Mouse (Mus musculus) thymus, postnatal 4 days (tissue): ENCODE results near the gene Sik1.

Source experiments
- DNase-seq: peaks from one replicate; pipeline ENCODE4 v3.0.0; 2021

The Sik1 gene

GRCm38 (mm10) chr17:31831097-31831865, 24.3 kb downstream of the Sik1 start:
- DNase-seq: no peak

DNA sequence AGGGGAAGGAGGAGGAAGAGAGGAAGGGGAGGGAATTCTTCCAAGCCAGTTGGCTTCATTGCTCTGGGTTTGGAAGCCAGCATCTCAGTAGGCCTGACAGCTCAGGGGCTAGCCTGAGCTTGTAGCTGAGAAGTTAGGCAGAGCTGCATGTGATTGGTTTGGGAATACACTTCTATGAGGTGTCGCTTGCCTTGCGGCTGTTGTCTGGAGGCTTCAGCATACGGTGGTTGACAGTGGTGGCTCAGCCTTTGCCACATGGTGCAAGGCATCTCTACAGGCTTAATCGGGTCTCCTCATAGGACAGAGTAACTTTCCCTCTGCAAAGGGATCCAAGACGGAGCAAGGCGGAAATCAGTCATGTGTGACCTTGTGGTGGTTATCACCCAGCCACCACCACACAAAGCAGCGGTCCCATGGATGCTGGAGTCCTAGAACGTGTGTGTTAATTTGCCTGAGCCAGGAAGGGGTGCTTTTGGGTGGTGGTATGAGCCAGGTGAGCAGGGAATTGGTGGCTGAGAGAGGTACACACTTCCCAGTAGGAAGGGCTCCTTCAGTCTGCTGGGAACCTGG, 25.0 kb downstream of the Sik1 start:
- DNase-seq: no peak

DNA sequence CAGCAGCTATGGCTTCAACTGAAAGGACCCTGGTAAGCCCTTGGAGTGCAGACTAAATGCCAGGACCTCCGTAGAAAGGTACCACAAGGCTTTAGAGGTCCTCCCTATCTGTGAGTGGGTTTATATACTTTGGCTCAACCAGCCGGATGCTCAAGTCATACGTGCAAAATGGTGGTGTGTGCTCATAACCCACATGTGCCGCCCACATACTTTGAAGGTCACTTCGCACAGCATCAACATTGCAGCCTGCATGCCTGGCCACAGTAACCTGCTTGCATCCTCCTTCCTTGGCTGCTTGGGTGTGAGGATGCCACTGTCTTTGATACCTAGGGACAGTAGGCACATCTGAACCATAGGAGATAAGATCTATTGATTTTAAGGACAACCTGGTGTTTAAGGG, 26.7 kb downstream of the Sik1 start:
- no peak for DNase-seq

DNA sequence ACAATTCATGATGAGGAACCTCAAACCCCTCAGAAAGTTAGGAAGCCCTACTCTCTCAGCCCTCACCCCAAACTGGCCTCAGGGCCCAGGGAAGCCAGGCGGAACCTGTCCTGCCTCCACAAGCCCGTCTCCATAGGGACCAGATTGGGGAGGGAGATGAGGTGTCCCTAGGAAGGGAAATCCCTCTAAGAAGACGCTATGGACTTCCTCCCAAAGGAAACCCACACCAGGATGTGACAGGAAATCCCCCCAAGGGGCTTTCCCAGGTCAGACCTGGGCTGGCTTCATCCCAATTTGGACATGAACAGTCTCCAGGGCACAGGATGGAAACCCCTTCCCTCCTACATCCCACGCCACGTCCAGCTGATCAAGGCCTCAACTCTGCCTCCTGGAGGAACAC, 27.5 kb downstream of the Sik1 start:
- DNase-seq: no peak

- DNase-seq: no peak
These were observed 28.4 kb downstream of the Sik1 start for GRCm38 (mm10) chr17:31827206-31827605.

DNA sequence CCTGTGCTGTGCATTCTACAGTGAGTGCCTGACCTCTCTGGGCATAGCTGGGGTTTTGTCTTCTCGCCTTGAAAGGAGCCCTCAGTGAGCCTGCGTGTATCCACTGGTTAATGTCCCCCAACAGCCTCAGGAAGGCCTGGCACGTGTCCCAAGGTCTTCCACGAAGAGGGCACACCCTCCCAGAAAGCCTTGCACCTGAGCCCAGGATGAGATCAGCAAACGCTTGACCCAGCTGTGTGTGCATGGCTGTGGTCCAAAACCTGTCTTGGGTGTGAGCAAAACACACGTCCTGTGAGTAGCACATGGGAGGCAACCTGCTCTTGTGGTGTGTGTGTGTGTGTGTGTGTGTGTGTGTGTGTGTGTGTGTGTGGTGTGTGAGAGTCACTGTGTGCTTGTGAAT, 28.9 kb downstream of the Sik1 start:
- no peak for DNase-seq

DNA sequence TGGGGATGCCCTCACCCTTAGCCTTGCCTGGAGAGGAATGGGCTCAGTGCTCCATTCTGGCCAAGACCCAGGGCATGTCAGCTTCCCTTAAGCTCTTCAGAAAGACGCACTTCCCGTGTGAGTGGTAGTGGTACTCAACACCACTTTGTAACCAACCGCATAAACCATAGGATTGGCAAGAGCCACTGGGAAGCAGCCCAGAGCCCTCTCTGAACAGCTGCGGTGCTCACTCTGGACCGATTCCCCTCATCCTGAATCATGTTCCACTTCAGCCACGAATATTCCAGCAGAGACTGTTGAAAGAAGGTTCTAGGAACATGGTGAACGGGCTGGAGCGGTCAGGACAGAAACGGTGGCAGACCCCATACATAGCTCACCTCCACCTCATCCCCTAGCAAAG, 29.9 kb downstream of the Sik1 start:
- no peak for DNase-seq

DNA sequence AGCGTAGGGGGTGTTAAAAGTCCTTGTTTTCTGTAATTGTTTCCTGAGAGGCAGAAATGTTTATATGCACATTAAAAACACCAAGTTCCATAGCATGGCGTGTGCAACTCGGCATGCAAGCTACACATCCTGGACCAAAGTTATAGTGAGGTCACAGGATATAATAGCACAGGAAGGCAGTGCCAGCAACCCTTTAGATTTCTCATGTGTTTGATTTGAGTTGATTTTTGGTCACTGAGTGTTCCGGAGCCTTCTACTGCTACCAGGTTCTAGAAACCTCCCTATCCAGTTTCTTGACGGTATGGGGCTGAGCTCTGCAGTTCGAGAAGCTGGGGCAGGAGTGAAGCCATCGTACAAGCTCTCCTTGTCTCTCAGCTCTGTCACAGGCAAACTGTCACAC, 30.8 kb downstream of the Sik1 start:
- no peak for DNase-seq

GRCm38 (mm10) chr17:31821136-31821933, 34.3 kb downstream of the Sik1 start:
- peak; percentile 77 for DNase-seq

DNA sequence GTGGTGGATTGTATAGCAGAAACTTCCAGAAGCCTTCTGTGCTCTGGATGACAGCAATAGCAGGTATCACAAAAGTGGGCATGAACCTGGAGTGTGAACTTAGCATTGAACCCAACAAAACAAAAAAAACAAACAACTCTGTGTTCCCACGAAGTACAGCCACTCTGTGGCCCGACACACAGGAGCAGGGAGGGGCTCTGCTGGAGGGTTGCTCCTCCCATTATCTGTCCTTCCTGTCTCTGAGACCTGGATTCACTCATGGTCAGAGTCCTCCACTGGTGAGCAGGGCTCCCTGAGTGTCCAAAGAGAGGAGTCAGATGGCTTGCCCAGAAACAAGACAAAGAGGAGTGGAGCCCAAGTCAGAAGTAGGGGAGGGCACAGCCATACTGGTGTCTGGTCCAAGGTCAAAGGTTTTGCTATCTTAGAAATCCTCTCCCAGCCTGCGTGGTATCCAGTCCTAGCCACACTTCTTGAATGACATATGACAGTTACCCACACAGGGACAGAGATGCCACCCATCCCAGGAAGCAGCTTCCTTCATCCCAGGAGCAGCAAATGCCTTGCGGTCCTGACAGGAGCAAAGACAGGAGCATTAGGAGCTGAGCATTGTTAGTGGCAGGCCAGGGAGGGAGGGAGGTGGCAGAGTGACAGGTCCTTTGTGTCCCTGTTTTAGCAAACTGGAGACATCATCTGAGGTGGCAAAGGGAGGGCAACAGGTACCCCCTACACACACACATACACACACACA, 35.3 kb downstream of the Sik1 start:
- no peak for DNase-seq

GRCm38 (mm10) chr17:31819372-31819771, 36.2 kb downstream of the Sik1 start:
- DNase-seq: no peak

DNA sequence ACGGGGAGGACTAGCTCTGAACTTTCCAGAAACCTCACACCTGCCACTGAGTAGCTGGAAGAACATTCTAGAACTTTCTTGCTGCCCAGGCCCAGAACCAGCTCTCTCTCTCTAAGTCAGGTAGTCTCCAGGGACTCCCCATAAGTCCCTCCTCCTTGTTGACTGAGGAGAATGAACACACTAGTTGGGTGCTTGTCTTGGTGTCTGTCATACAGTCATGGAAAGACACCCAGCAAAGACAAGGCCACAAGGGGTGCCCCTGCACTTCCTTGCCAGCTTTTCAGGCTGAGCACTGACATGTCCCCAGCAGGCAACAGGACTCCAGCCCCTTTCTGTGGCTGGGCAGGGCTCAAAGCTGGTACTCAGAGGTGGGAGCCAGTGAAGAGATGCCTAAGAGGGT, 37.8 kb downstream of the Sik1 start:
- DNase-seq: no peak

GRCm38 (mm10) chr17:31817203-31817602, 38.4 kb downstream of the Sik1 start:
- no peak for DNase-seq

DNA sequence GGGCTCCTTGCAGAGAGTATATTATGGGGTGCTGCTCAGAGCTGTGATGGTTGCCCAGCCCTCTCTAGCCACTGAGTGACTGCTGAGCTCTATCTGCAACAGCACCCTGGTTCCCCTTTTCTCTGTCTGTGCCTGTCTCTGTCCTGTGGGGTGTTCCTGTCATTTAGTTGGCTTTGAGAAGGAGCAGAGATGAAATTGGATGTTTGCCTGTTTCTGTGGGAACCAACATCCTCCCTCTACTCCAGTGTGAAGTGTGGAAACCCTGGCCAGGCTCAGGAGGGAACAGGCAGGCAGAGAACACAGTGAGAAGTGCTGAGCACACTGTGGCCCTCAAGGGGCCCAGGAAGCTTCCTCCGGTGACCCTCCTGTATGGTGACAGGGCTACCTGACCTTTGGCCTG, 40.8 kb downstream of the Sik1 start:
- DNase-seq: no peak

DNA sequence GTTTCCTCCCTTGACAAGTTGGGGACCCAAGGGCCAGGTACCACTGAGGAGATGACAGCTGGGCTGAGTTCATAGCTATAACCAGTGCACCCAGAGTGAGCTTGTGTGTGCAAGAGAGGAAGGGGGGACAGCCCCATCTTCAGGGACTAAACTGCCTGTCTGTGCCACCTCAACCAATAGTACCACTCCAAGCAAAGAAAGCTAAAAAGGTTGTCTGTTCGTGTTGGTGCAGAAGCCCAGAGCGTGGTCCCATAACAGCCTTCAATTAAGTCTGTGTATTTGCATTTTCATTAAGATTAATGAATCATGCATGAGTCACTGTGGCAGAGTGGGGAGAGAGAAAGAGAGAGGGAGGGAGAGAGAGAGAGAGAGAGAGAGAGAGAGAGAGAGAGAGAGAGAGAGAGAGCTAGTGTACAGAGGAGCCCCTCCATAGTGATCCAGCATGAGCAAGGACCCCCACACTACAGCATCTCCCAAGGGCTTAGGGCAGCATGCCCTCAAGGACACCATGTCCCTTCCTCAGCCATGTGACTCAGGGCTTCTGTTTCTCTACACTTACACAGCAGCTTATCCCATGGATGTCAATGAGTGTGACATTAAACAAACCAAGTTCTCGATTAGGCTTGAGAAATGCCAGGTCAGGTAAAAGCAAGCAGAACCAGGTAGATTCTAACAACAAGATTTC, 41.5 kb downstream of the Sik1 start:
- no peak for DNase-seq

DNA sequence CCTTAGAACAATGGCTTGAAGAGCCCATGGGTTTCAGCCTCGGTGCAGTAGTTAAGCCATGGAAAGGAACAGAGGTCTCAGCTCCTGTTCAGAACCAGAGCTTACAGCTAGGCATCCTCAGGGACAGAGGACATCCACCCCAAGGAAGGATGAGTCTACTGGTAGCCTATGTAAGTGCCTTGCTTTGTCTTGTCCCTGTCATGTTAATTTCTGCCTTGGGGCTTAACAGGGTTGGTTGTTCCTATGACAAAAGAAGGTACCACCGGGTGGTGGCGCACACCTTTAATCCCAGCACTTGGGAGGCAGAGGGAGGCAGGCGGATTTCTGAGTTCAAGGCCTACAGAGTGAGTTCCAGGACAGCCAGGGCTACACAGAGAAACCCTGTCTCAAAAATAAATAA, 44.3 kb downstream of the Sik1 start:
- no peak for DNase-seq

- peak; percentile 28 for DNase-seq
These were observed 45.7 kb downstream of the Sik1 start for GRCm38 (mm10) chr17:31809894-31810293.

- DNase-seq: peak; percentile 58
These were observed 46.5 kb downstream of the Sik1 start for GRCm38 (mm10) chr17:31809136-31809535.

DNA sequence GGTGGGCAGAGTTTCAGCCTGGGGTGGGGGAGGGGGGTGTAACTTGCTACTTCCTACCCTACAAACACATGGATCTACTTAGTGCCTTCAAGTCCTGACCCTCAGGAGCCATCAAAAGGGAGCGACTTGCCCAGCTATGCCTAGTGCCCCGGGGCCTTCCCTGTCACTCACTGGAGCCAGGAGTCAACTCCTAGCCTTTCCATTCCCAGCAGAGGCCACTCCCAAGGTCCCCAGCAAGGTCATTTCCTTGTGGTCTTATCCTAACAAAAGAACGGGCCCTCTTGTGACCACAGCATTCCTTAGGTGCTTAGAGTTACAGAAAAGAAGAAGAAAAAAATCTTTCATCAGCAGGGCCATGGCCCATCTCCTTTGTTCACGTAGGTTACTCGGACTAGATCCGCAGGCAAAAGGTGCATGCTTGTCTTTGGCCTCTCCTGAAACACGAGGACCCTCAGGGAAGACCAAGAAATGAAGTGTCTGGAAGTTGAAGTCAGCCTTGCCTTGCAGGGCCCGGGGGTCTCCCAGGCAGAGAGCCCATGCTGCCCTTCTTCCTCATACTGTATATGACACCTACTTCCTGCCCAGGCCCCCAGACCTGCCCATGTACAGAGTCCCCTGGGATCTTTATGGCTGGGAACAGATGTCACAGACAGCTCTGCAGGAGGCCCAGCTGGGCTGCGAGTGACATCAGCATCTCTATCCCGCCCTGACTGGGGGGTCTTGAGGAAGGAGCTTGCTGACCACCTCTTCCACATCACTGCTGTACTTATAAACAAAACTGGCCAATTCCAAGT, 47.3 kb downstream of the Sik1 start:
- no peak for DNase-seq

GRCm38 (mm10) chr17:31806496-31806895, 49.1 kb downstream of the Sik1 start:
- no peak for DNase-seq

DNA sequence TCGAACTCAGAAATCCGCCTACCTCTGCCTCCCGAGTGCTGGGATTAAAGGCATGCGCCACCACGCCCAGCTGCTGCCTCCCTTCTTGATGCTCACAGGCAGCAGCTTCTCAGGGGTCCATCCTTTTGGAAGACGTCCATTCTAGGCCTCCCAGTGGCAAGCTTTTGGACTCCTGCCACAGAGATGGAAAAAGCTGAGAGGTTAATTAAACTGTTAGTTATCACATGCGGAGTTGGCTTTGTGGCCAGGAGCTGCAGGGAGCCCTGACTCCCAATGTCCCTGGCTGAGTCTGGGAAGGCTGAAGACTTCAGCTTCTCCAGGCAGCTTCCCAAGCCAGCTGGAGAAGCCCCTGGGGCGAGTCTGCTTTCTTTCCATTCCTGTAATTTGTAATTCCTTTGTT, 49.6 kb downstream of the Sik1 start:
- DNase-seq: no peak

GRCm38 (mm10) chr17:31805585-31805984, 50.0 kb downstream of the Sik1 start:
- no peak for DNase-seq
